Mouse (Mus musculus) lung, postnatal 0 days (tissue): ENCODE results near the gene Rps6.
"Not testable (repeated sequence)": the region's sequence is repeated elsewhere in the genome, so short reads cannot be mapped to it uniquely, and the experiment has no call there.

Experiments used
- CTCF ChIP-seq: IDR thresholded peaks from 2 replicates; pipeline ENCODE4 v1.5.1; 2016; ENCODE audit warnings: antibody characterized with exemption, mild to moderate bottlenecking
- EP300 ChIP-seq: IDR thresholded peaks from 2 replicates; pipeline ENCODE4 v1.6.1; 2016; ENCODE audit warnings: antibody characterized with exemption, mild to moderate bottlenecking, control low read depth

GRCm38 (mm10) chr4:86841141-86841540 is 16.1 kb downstream of the Rps6 start:
- not testable (repeated sequence) for TF ChIP-seq EP300, CTCF
